Mouse (Mus musculus) lung, postnatal 0 days (tissue): ENCODE data around the gene Arl6. TPM values are rescaled to one million over a fixed set of nuclear protein-coding genes. Genes with fewer than 3 reads are reported as not detected.

Experiments
- ATAC-seq: fragments of 200-750 bp; cut with Nextera tagmentation; 2 replicates; pipeline ENCODE4 v1.8.0; 2017; ENCODE audit warnings: moderate library complexity
- DNase-seq: peaks from one replicate; pipeline ENCODE4 v3.0.0-alpha.2; 2016; ENCODE audit warnings: low spot score
- H3K27ac ChIP-seq: fragments of 300-500 bp; sonication (generic); 2 replicates; pipeline ENCODE4 v1.5.1; 2014; ENCODE audit warnings: antibody characterized with exemption, mild to moderate bottlenecking, low read length, mixed read lengths
- H3K27me3 ChIP-seq: fragments of 300-500 bp; sonication (generic); replicated peaks from 2 replicates; pipeline ENCODE4 v1.6.1; 2014; ENCODE audit warnings: low read length, mixed read lengths; ENCODE audit not compliant: insufficient read depth
- H3K36me3 ChIP-seq: fragments of 300-500 bp; sonication (generic); 2 replicates; pipeline ENCODE4 v1.6.1; 2014; ENCODE audit warnings: low read length, mixed read lengths; ENCODE audit not compliant: insufficient read depth
- H3K4me1 ChIP-seq: fragments of 300-500 bp; sonication (generic); 2 replicates; pipeline ENCODE4 v1.6.1; 2014; ENCODE audit warnings: antibody characterized with exemption, low read depth, low read length, mixed read lengths; ENCODE audit not compliant: insufficient read depth
- H3K4me2 ChIP-seq: fragments of 300-500 bp; sonication (generic); replicated peaks from 2 replicates; pipeline ENCODE4 v1.6.1; 2014; ENCODE audit warnings: low read depth, mild to moderate bottlenecking, low read length, moderate library complexity, mixed read lengths
- H3K4me3 ChIP-seq: fragments of 300-500 bp; sonication (generic); 2 replicates; pipeline ENCODE4 v1.5.1; 2014; ENCODE audit warnings: low read depth, low read length
- H3K9ac ChIP-seq: fragments of 300-500 bp; sonication (generic); replicated peaks from 2 replicates; pipeline ENCODE4 v1.6.1; 2014; ENCODE audit warnings: low read depth, mild to moderate bottlenecking
- H3K9me3 ChIP-seq: fragments of 300-500 bp; sonication (generic); 2 replicates; pipeline ENCODE4 v1.6.1; 2016; ENCODE audit warnings: low read length, mixed read lengths
- CTCF ChIP-seq: IDR thresholded peaks from 2 replicates; pipeline ENCODE4 v1.5.1; 2016; ENCODE audit warnings: antibody characterized with exemption, mild to moderate bottlenecking
- EP300 ChIP-seq: IDR thresholded peaks from 2 replicates; pipeline ENCODE4 v1.6.1; 2016; ENCODE audit warnings: antibody characterized with exemption, mild to moderate bottlenecking, control low read depth
- WGBS: fragments of 180-500 bp; shearing (Covaris S2); extraction: QIAGEN DNeasy Blood & Tissue Kit; methylation state at CpG from one replicate; pipeline ENCODE4 v1.1.7; 2014; 5-methylcytosine and 5-hydroxymethylcytosine counted together
- polyA plus RNA-seq: library from polyadenylated mRNA; unstranded; fragments of >200 nt; fragmentation: Nextera tagmentation; extraction: Ambion mirVana; gene quantifications from 2 replicates; pipeline ENCODE4 v1.2.1, GENCODE M21; 2015

Arl6 gene
- polyA plus RNA-seq, 1 experiment from 2014 or later: 21.7 TPM

DNA sequence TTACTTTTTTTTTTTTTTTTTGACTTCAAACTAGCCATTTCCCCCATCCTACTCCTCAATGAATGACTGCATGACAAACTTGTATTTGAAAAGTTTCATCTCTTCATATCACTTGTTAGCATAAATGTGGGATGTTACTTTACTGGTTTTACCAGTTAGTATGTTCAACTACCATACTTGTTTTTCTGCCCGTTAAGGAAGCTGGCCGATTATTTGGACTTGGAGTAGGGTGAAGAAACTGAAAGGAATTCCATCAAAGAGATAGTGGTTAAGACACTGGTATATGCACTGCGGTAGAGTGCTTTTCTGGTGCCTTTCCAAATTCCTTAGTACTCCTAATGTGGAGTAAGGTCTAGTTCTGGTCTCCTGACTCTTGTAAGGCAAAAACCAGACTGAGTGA lies 794 bp upstream of the Arl6 start:
- ATAC-seq: no peak
- no peak for DNase-seq
- H3K4me3 ChIP-seq: no peak overlapping the region; the same call in 1 of the 2 replicates
- no peaks in the 10 kb centered on the region for H3K9me3 ChIP-seq
- no peaks in the 10 kb centered on the region for H3K27me3 ChIP-seq
- H3K4me1 ChIP-seq: no peaks in the 10 kb centered on the region
- no peak overlapping the region; the same call in 1 of the 2 replicates for H3K4me2 ChIP-seq
- H3K27ac ChIP-seq: no peak overlapping the region
- H3K36me3 ChIP-seq: no peaks in the 10 kb centered on the region
- H3K9ac ChIP-seq: no peak overlapping the region
- 75% methylated on average over 3 of the region's 3 CpGs for WGBS
- TF ChIP-seq EP300 (no peak), CTCF (no peak)

DNA sequence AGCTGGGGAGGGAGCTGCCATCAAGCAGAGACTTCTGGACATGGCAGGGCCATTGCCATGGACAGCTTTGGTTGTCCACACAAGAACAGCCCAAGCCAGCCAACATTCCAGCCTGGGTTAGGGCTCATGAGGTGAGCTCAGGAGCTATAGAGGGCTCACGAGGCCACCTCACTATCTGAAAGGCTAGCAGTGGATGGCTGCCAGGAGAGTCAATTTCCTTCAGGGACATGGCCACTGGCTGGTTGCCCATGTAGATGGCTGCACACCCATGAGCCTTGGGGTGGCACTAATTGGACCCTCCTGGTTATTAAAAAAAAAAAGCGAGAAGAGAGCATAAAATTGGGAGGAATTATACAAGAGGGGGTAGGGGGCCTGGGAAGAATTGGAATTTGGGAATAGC lies 4.6 kb downstream of the Arl6 start:
- Histone ChIP-seq H3K4me1 (no peaks in the 10 kb centered on the region), H3K27me3 (no peaks in the 10 kb centered on the region), H3K9ac (no peak overlapping the region), H3K36me3 (no peaks in the 10 kb centered on the region), H3K4me3 (no peak overlapping the region), H3K9me3 (no peaks in the 10 kb centered on the region), H3K4me2 (no peak overlapping the region), H3K27ac (no peak overlapping the region)
- ATAC-seq (no peak), DNase-seq (no peak)
- 75% methylated on average over 2 of the region's 2 CpGs for WGBS
- TF ChIP-seq EP300 (no peak), CTCF (no peak)

DNA sequence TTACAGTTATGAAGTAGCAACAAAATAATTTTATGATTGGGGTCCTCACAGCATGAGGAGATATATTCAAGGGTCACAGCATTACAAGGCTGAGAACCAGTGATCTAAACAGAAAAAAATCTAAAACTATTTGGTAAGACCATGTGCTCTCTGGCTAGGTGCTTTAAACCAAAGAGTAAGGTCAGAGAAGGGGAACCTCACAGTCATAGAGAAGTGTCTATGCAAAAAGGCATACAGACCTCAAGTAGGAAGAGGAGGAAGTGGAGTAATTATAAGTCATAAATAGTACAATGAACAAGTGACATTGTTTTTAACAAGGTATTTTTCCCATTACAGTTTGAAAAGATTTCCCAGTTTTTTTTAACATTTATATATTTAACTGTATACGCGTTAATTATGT lies 17.6 kb downstream of the Arl6 start:
- TF ChIP-seq CTCF (no peak), EP300 (no peak)
- no peak overlapping the region for H3K9ac ChIP-seq
- H3K4me1 ChIP-seq: no peaks in the 10 kb centered on the region
- DNase-seq (no peak), ATAC-seq (no peak)
- H3K27ac ChIP-seq: no peak overlapping the region
- H3K36me3 ChIP-seq: no peaks in the 10 kb centered on the region
- H3K27me3 ChIP-seq: no peaks in the 10 kb centered on the region
- no peaks in the 10 kb centered on the region for H3K9me3 ChIP-seq
- H3K4me3 ChIP-seq: no peak overlapping the region
- no peak overlapping the region for H3K4me2 ChIP-seq
- WGBS: 97% methylated on average over 2 of the region's 2 CpGs

- ATAC-seq (peak; percentile 75), DNase-seq (peak; percentile 84)
- no peaks in the 10 kb centered on the region for H3K27me3 ChIP-seq
- H3K4me2 ChIP-seq: no peak overlapping the region
- no peaks in the 10 kb centered on the region for H3K9me3 ChIP-seq
- TF ChIP-seq CTCF (peak; percentile 88), EP300 (no peak)
- 27% methylated on average over 3 of the region's 3 CpGs for WGBS
- H3K4me1 ChIP-seq: no peaks in the 10 kb centered on the region
- H3K4me3 ChIP-seq: no peak overlapping the region
- no peaks in the 10 kb centered on the region for H3K36me3 ChIP-seq
- no peak overlapping the region for H3K27ac ChIP-seq
- H3K9ac ChIP-seq: no peak overlapping the region
Observed at GRCm38 (mm10) chr16:59617167-59617566, 22.0 kb downstream of the Arl6 start.

DNA sequence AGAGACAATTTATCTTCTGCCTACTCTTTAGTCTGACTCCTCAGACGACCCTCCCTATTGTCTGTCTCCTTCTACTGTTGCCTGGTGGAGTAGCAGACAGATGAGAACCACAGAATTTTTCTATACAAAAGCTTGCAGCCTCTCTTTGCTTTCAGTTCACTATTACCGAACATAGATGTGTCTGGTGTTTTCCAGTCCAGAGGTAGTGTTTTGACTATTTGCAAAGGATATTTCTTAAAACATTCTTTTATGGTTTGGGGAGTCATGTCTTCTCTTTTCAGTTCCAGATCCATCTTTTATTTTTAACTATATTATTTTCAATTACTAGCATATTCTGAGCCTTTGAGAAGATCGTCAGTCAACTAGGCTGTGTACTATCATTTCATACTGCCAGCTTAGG lies 23.5 kb downstream of the Arl6 start:
- WGBS: 72% methylated on average over 3 of the region's 3 CpGs

DNA sequence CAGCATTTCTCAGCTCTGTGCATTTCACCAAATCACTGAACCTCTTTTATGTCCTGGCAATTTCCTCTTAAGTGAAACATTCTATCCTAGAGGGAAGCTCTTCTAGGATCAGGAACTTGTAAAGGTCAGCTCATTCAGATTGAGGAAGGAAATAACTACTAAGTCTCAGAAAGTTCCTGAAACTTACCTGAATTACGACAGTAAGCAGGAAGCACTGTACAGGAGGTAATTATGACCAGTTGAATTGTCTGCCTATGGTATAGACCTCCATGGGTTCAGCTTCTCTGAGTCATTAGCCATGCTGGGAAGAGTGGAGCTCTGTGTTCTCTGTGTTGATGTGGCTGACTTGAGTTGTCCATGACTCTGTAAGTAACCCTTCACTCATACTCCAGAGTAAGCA lies 28.4 kb downstream of the Arl6 start:
- 74% methylated on average over 1 of the region's 1 CpGs for WGBS
- ATAC-seq: no peak

More for the DNA sequence above, 23.5 kb downstream of the Arl6 start:
- Histone ChIP-seq H3K9ac (no peak overlapping the region), H3K4me1 (no peaks in the 10 kb centered on the region), H3K27me3 (no peaks in the 10 kb centered on the region), H3K36me3 (no peaks in the 10 kb centered on the region), H3K9me3 (no peaks in the 10 kb centered on the region), H3K4me3 (no peak overlapping the region), H3K4me2 (no peak overlapping the region), H3K27ac (no peak overlapping the region)
- TF ChIP-seq EP300: no peak
- no peak for TF ChIP-seq CTCF
- no peak for ATAC-seq
- DNase-seq: no peak

More for the DNA sequence above, 28.4 kb downstream of the Arl6 start:
- no peaks in the 10 kb centered on the region for H3K27me3 ChIP-seq
- no peak for DNase-seq
- H3K9me3 ChIP-seq: no peaks in the 10 kb centered on the region
- H3K4me3 ChIP-seq: no peak overlapping the region
- H3K4me2 ChIP-seq: no peak overlapping the region
- H3K4me1 ChIP-seq: no peaks in the 10 kb centered on the region
- TF ChIP-seq CTCF: no peak
- TF ChIP-seq EP300: no peak
- no peaks in the 10 kb centered on the region for H3K36me3 ChIP-seq
- no peak overlapping the region for H3K9ac ChIP-seq
- H3K27ac ChIP-seq: no peak overlapping the region
